Mouse (Mus musculus) cerebellum, postnatal 36 days (tissue): ENCODE measurements around the gene Galnt4.

ENCODE experiments used
- DNase-seq, 2 experiments: peaks; one replicate each; pipeline ENCODE4 v3.0.0; 2021 to 2022; ENCODE audit warnings: mixed read lengths in 2 of 2

The Galnt4 gene

DNA sequence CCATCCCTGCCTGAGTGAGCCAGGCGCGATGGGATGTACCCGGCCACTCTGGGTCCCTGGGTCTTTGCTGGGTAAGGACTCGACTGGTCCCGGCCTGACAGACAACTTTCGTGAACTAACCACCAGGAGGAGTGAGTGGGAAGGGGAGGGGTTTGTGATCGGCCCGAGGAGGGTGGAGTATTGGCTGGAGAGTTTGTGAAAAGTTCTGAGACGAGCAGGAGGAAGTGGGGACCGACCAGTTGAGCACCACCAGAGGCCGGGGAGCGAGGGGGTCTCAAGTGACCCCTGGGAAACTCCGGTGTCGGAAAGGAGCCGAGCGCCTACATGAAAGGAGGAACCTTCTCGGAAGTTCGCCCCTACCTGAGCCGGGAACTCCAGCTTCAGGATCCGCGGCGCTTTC lies at the start of gene Galnt4:
Gene Galnt4 (plus strand): TSS at position 196 of the 400 bp plus-strand sequence.
- DNase-seq = peak; percentile 46 to 49

GRCm38 (mm10) chr10:99060588-99060987 lies 47.4 kb upstream of the Galnt4 start:
- DNase-seq = no peak

DNA sequence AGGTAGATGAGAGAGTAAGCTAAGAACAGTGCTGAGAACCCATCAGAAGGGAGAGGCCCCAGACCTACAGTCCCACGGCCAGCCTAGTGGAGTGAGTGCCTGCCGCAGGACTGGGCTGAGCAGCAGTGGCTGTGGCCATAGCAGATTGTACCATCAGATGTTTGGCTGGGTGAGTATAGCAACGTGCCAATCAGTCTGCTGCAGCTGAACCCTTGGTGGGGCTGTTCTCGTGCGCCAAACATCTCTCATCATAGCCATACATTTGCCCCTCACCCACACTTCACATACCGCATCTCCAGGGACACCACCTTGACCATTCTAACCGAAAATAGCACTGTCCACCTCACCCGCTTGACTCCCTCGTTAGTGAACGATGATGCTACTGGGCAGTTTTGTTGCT lies 46.5 kb upstream of the Galnt4 start:
- DNase-seq = peak in 1 of 2 experiments; percentile 12

DNA sequence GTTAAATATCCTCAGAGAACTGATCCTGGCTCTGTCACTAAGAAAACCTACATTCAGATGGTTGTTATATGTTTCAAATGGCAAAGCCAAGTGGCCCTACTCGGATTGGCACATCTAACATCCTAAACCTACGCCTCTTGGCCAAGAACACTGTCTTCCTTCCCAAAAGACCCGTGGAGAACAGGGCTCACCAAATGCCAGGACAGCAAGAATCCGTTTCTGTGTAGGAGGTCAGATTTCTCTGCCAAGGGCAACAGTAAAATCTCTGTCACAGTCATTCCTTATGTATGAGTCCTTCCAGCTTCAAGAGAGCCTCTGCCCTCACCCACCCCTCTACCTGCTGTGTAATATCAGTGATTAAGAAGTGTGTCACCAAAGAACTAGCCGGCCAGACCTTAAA lies 45.4 kb upstream of the Galnt4 start:
- peak in 1 of 2 experiments; percentile 37 for DNase-seq

DNA sequence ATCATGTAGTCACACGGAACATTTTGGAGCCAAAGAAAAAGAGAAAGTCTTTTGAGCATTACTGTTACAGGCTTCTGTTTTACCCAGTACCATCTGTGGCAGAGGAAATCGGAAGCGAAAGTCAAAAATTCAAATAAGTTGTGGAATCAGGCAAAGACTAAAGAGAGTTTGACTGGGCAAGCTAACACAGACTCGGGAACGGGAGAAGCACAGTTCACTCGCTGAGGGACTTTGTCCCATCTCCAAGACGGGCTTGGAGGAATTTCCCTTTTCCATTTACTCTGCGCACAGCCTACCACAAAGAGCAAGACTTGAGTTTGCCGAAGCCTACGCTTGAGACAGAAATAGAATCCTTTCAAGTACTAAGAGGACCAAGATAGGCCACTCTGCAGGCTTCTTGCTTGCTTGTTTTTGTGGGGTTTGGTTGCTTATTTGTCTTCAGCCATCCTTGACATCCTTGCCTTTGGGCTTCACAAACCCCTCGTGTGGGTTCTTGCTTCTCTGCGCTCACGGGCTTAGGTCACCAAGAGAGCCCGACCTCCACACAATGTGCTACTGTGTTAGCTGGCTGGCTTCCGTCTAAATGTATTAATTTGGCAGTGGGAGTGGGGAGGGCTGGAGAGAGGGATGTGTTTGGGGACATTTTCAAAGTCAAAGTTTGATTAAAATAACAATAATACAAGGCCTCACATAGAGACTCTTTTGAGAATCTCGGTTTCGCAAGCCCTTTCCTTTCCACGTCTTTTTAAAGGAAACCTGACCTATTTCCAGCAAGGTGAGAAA lies 31.7 kb upstream of the Galnt4 start:
- no peak for DNase-seq

DNA sequence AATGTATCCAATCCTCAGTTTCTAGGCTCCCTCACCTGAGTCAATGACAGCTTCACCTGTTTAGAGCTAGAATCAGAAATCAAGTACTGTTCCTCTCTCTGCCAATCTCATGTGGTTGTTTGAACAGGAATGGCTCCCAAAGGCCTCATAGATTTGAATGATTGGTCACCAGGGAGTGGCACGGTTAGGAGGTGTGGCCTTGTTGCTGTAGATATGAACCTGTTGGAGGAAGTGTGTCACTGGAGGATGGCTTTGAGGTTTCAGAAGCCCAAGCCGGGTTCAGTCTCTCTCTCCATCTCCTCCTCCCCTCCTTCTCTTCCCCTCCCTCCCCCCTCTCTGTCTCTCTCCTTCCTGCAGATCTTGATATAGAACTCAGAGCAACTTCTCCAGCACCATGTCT lies 29.3 kb upstream of the Galnt4 start:
- DNase-seq = no peak

- no peak for DNase-seq
These were observed 26.4 kb upstream of the Galnt4 start for GRCm38 (mm10) chr10:99081569-99081990.

- DNase-seq = peak in 1 of 2 experiments; percentile 47
These were observed 24.4 kb upstream of the Galnt4 start for GRCm38 (mm10) chr10:99083431-99084003.

DNA sequence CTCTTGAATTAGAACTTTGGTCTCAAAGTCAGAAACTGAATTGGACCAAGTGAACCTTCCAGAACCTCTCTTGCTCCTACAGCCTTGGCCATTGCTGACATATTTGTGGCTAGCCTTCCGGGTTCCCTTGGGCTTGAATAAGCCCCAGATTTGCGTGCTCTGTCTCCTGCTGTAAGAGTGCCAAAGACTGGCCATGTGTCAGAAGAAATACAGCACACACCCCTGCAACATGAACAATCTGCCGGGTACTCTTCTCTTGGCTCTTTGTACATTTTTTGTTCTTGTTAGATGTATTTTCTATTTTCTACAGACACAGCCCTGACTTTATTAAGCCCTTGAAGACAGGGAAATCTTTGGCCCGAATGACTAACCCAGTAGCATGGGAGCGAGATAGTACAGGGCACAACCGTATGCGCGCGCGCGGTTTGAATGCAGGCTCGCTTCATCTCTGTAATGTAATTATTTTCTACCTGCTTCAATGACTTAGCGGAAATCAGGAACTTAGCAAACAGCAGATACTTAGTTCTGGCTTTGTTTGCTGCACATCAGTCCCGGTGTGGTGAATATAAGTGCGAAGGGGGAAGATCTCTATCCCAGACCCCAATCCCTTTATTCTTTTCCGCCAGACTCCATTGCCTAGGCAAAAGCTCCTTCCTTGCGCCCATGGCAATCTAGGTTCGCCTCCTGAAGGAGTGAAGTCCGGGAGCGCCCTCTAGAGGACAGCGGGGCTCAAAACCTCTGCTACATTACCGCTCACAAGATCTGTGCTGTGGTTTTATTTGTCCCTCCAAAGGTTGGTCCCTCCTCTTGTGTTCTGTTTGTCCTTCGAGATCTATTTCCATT lies 23.3 kb upstream of the Galnt4 start:
- peak; percentile 91 to 92 for DNase-seq

GRCm38 (mm10) chr10:99085240-99085587 lies 22.7 kb upstream of the Galnt4 start:
- DNase-seq = no peak

DNA sequence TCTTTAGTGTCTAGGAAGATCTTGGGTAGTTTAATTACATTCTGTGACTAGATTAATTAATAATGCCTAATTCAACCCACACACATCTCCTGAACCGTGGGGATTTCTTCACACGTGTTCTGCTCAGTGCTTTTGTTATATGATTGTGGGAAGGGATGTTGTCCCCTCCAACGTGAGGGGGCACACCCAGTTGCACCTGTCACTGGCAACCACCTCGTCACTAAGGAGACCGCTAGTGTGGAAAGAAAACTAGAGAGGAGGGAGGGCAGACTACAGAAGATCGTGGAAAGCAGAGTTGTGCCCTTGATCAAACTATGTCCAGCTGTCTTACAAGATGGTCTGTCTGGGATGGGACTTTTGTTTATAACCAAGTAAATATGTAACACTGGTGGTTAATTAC lies 21.9 kb upstream of the Galnt4 start:
- no peak for DNase-seq

DNA sequence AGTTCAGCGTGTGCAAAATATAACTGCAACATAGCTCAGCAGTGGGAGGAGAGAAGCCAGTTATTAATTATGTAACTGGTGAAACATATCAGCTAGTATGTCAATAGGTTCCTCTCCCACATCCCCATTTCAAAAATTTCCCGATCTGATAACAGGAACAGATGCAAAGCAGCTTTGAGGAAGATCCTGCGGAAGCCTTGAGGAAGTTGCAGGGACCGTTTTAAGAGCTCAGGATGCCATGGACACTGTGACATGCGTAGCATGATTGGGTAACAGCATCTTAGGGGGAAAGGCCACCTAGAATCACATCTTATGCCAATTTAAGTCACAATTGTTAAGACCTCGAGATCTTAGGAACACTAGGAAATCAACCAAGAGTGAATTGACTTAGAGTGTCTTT lies 18.1 kb upstream of the Galnt4 start:
- DNase-seq = no peak

- no peak for DNase-seq
These were observed 14.6 kb upstream of the Galnt4 start for GRCm38 (mm10) chr10:99093364-99093763.

DNA sequence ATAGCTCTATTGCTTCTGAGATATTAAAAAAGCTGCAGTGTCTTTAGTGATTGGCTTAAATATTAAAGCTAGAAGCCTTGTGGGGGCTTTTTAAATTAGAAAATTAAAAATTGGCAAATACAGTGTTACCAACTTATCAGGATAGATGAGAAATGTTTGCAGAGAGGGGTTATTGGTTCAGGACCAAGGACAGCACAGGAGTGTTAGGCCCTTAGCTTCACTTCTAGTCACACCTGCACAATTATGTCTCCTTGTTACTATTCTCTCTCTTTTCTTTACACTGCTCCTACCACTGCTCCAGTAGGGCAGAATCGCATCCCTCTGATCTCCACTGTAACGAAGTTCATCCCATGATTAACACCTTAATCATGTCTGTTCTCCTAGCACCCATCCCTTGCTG lies 12.8 kb upstream of the Galnt4 start:
- no peak for DNase-seq

DNA sequence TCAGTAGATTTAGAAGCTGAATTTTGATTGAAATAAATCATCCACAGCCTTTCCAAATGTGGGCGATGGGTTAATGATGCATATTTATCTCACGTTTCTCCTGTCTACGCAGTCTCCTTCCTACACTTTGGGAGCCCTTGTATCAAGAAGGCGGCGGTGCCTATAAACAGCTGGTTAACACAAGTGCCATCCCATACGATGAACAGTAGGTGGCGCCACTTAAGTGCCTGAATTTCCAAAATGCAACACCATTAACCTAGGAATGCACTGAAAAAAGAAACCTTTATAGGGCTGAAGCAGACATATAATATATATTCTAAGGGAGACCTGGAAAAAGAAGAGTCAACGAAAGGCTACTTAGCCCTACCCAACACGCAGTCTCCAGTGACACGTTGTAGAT lies 10.6 kb upstream of the Galnt4 start:
- DNase-seq = peak; percentile 23 to 33

- no peak for DNase-seq
These were observed 2.4 kb upstream of the Galnt4 start for GRCm38 (mm10) chr10:99105522-99105921.

- DNase-seq = no peak
These were observed 1.7 kb upstream of the Galnt4 start for GRCm38 (mm10) chr10:99106311-99106702.

DNA sequence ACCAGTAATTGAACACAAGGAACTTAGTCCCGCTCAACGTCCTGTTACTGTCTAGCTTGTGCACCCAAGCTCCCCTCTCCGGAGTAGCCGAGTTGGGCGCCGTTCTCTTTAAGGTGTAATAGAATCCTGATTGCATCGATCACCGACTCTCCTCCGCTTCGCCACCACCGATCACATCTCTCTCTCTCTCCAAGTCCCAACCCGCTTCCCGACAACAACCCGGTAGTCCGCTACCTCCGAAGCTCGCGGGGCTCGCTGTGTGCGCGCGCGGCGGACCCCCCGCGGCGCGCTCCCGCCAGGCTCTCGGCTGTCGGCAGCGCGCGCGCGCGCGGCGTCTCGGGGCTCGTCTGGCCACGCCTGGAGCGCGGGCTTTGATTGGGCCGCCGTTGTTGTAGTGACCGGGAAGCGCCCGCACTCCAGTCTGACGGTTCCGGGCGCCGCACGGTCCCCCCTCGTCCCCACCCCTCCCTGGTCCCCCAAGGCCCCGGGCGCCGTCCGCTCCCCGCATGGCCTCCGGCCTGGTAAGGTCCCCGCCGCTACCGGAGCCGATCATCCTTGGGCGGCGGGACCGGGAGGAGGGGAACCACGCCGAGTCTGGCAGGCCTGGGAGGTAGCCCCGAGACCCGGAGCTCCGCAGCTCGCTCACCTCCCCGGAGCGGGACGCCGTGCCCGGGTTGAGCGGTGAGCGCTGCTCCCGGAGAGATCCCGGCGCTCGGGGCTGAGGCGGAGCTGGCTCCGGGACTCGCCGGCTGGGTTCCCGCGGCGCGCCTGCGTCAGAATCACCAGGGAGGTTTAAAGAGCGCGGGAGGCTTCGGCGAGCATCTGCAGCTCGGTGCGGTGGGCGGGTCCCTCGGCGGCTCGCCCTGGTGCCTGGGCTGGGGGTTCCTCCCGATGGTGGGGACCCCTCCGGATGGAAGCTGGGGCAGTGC lies 992 bp upstream of the Galnt4 start, which contains the start of gene Poc1b:
Gene Poc1b (plus strand): TSS at position 334 of the 929 bp plus-strand sequence.
- peak; percentile 85 to 87 for DNase-seq

- DNase-seq = no peak
These were observed 548 bp downstream of the Galnt4 start for GRCm38 (mm10) chr10:99108431-99108982.

GRCm38 (mm10) chr10:99113533-99113932 lies 5.6 kb downstream of the Galnt4 start:
- DNase-seq = no peak

DNA sequence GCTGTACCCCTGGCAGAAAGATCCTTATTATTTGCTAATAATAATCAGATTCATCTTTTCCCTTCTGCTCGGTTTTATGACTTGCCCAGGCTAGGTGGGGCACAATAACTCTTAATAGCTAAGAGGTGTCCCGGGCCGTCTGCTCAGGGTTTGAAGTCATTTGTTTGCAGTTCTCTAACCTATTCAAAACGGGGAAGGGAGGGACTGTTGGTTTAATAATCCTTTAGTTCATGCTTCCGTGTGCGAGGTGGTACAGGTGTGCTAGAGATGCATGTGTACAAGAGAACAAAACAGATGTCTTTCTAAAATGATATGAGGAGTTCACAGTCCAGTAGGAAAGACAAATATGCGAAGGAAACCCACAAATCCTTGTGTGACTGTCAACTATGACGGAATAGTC lies 6.3 kb downstream of the Galnt4 start:
- DNase-seq = no peak
